Mouse (Mus musculus) mammary gland, adult 2 months (tissue): ENCODE results near the gene Gm906. TPM values are rescaled to one million over a fixed set of nuclear protein-coding genes. Genes with fewer than 3 reads are reported as not detected.

Source experiments
- polyA plus RNA-seq: library from polyadenylated mRNA; depleted of rRNA; stranded (reverse); fragments of >200 nt; gene quantifications from 2 replicates; pipeline ENCODE4 v1.2.3, GENCODE M21; 2012; ENCODE audit warnings: low replicate concordance; rRNA removed

Gene Gm906
- not detected in 2 replicates for polyA plus RNA-seq

DNA sequence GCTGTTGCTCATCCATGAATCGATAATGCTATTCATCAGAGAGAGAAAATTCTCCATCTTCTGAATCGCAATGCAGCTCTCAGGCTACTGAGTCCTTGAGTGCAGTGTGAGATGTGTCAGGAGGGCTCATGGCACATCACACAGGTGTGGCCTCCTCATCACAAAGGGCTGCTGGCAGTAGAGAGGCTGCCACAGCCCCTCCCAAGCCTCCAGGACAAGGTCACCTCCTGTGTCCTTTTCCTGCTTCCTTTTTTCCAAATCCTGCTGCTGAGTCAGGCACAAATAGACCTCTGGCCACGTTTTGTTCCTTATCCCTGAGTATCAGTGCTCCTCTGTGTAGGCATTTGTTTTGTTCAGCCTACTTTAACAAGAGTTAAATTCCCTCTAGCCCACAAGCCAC, at the start of gene Gm906:
TSS of gene Gm906 (minus strand) at position 101 of the 400 bp plus-strand sequence.

Other genes with a start within 250 kb of the Gm906 start
- gene Fbxw17, start 167.6 kb upstream of the Gm906 start, polyA plus RNA-seq, result 37.2 and 49.2 TPM in 2 replicates
- gene Gm47429, start 193.6 kb upstream of the Gm906 start, polyA plus RNA-seq, result not detected in 2 replicates
- not detected in 2 replicates for gene Nutm2, start 217.0 kb upstream of the Gm906 start, polyA plus RNA-seq